In the genomic region with DNA sequence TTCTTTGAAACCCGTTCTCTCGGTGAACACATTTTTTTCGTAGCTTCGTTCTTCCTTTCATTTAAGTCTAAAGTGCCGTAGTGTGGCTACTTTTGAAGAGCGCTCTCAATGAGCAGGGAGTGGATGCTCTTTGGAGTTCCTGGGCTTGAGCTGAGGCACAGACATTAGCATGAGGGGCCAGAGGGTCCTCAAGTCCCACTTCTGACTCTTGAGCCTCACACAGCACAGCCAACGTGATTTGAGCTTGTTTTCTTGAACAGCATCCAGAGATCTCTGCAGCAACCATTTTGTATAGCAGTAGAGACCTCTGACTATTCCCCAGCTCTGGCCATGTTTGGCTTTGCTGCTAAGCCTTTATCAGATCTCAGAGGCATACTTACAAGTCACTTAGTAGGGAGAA, we compare ENCODE assay signal across 19 mouse cellular contexts.
DNase-seq lines count a peak whose midpoint lies in the region; ATAC-seq and TF ChIP-seq lines count a peak whose summit lies in the region.
"Had no signal": no experiment of that assay in that cellular context is flagged by ENCODE, and none has a peak within 500 bp of the region (broad histone marks: within the 10 kb centered on the region; RNA-seq: fewer than 3 reads in every experiment).

No protein-coding gene starts in this region.

- WGBS in heart, embryonic 10.5 days: 66% methylated on average over 7 of the region's 7 CpGs
- WGBS in hindbrain, embryonic 16.5 days: 74% methylated on average over 7 of the region's 7 CpGs
- 69% methylated on average over 7 of the region's 7 CpGs for WGBS in hindbrain, postnatal 0 days
- WGBS in midbrain, embryonic 16.5 days: 70% methylated on average over 7 of the region's 7 CpGs
- whole genome bisulfite sequencing in intestine, postnatal 0 days: 65% methylated on average over 7 of the region's 7 CpGs

- H3K27ac ChIP-seq in heart, embryonic 10.5 days: peak overlapping the region; percentile 43
- peak overlapping the region; percentile 25; the same call in 1 of the 2 replicates for H3K27ac ChIP-seq in hindbrain, embryonic 16.5 days (ENCODE audit: low read depth, low read length)
- H3K27ac ChIP-seq in hindbrain, postnatal 0 days: no peak overlapping the region
- peak overlapping the region; percentile 75 for H3K27ac ChIP-seq in midbrain, embryonic 16.5 days (ENCODE audit: low read length)
- H3K27ac ChIP-seq in intestine, postnatal 0 days (ENCODE audit: low read depth, low read length): no peak overlapping the region
- H3K27ac ChIP-seq: liver, embryonic 13.5 days; stomach, postnatal 0 days had no signal

- 0 out of 2 replicates have a peak, but pooled peaks cover 10% of the 10 kb centered on the region for H3K27me3 ChIP-seq in heart, embryonic 10.5 days (ENCODE audit: insufficient read depth, poor library complexity, severe bottlenecking)
- no peaks in the 10 kb centered on the region for H3K27me3 ChIP-seq in hindbrain, embryonic 16.5 days (replicated peaks; ENCODE audit: control insufficient read depth, insufficient read depth, low read length)
- no peaks in the 10 kb centered on the region for H3K27me3 ChIP-seq in hindbrain, postnatal 0 days (ENCODE audit: insufficient read depth, low read length)
- no peaks in the 10 kb centered on the region for H3K27me3 ChIP-seq in midbrain, embryonic 16.5 days (ENCODE audit: control insufficient read depth, insufficient read depth, low read depth, low read length)
- H3K27me3 ChIP-seq in intestine, postnatal 0 days (replicated peaks; ENCODE audit: control insufficient read depth, insufficient read depth, low read length): no peaks in the 10 kb centered on the region
- H3K27me3 ChIP-seq: liver, embryonic 13.5 days; Patski had no signal

- ATAC-seq in hindbrain, embryonic 16.5 days: no peak
- ATAC-seq in hindbrain, postnatal 0 days: no peak
- ATAC-seq in midbrain, embryonic 16.5 days: no peak
- no peak for ATAC-seq in intestine, postnatal 0 days
- ATAC-seq: Patski had no signal

- H3K4me1 ChIP-seq in heart, embryonic 10.5 days: peaks cover 26% of the 10 kb centered on the region
- H3K4me1 ChIP-seq in hindbrain, embryonic 16.5 days (ENCODE audit: control insufficient read depth, insufficient read depth, low read depth, low read length): peaks cover 23% of the 10 kb centered on the region
- H3K4me1 ChIP-seq in hindbrain, postnatal 0 days (ENCODE audit: insufficient read depth, low read length): peaks cover 25% of the 10 kb centered on the region
- peaks cover 22% of the 10 kb centered on the region for H3K4me1 ChIP-seq in midbrain, embryonic 16.5 days (ENCODE audit: control insufficient read depth, insufficient read depth, low read length)
- H3K4me1 ChIP-seq in intestine, postnatal 0 days (replicated peaks; ENCODE audit: control insufficient read depth, insufficient read depth, low read length): no peaks in the 10 kb centered on the region; the same call in 1 of the 2 replicates

- H3K36me3 ChIP-seq in heart, embryonic 10.5 days: no peaks in the 10 kb centered on the region
- no peaks in the 10 kb centered on the region for H3K36me3 ChIP-seq in hindbrain, embryonic 16.5 days (ENCODE audit: control insufficient read depth, insufficient read depth, low read length)
- H3K36me3 ChIP-seq in hindbrain, postnatal 0 days (ENCODE audit: insufficient read depth, low read length): no peaks in the 10 kb centered on the region
- no peaks in the 10 kb centered on the region for H3K36me3 ChIP-seq in midbrain, embryonic 16.5 days (ENCODE audit: control insufficient read depth, insufficient read depth, low read length)
- H3K36me3 ChIP-seq in intestine, postnatal 0 days (ENCODE audit: control insufficient read depth, insufficient read depth): no peaks in the 10 kb centered on the region
- H3K36me3 ChIP-seq: liver, embryonic 13.5 days had no signal

- no peak for TF ChIP-seq CTCF in hindbrain, postnatal 0 days (IDR thresholded peaks at IDR 0.05; ENCODE audit: low read depth)
- no peak for TF ChIP-seq CTCF in intestine, postnatal 0 days (IDR thresholded peaks at IDR 0.05; ENCODE audit: low read depth)

- H3K9me3 ChIP-seq in heart, embryonic 10.5 days: no peaks in the 10 kb centered on the region
- no peaks in the 10 kb centered on the region for H3K9me3 ChIP-seq in hindbrain, embryonic 16.5 days (ENCODE audit: control insufficient read depth, low read length)
- no peaks in the 10 kb centered on the region for H3K9me3 ChIP-seq in hindbrain, postnatal 0 days (ENCODE audit: low read length)
- no peaks in the 10 kb centered on the region for H3K9me3 ChIP-seq in midbrain, embryonic 16.5 days (replicated peaks; ENCODE audit: control insufficient read depth, low read length, poor library complexity, severe bottlenecking)
- H3K9me3 ChIP-seq in intestine, postnatal 0 days (ENCODE audit: control insufficient read depth): no peaks in the 10 kb centered on the region
- H3K9me3 ChIP-seq: liver, embryonic 13.5 days had no signal

- DNase-seq in heart, embryonic 10.5 days (ENCODE audit: low spot score): no peak
- no peak for DNase-seq in heart, adult 18-20 months
- DNase-seq in hindbrain, postnatal 0 days (ENCODE audit: low spot score): no peak
- peak; percentile 10 for DNase-seq in lung, postnatal 14 days
- DNase-seq in layer of hippocampus, postnatal 10 days (ENCODE audit: low spot score in 2 of 2): no peak
- DNase-seq: cerebellum, postnatal 10 days; gastrocnemius, postnatal 36 days; heart, postnatal 4 days; kidney, adult 2 months; kidney, postnatal 25 days; layer of hippocampus, adult 9-11 months; liver, embryonic 13.5 days; thymus, postnatal 25 days had no signal

- no peak overlapping the region for H3K4me2 ChIP-seq in hindbrain, embryonic 16.5 days (ENCODE audit: low read length)
- no peak overlapping the region for H3K4me2 ChIP-seq in hindbrain, postnatal 0 days (ENCODE audit: low read depth, low read length)
- no peak overlapping the region for H3K4me2 ChIP-seq in midbrain, embryonic 16.5 days (ENCODE audit: low read length)
- H3K4me2 ChIP-seq in intestine, postnatal 0 days (replicated peaks; ENCODE audit: low read depth): no peak overlapping the region
- H3K4me2 ChIP-seq: liver, embryonic 13.5 days had no signal

- no peak overlapping the region for H3K9ac ChIP-seq in hindbrain, embryonic 16.5 days (ENCODE audit: low read depth, low read length)
- no peak overlapping the region for H3K9ac ChIP-seq in hindbrain, postnatal 0 days (replicated peaks; ENCODE audit: low read length)
- H3K9ac ChIP-seq in midbrain, embryonic 16.5 days (ENCODE audit: low read depth, low read length): no peak overlapping the region
- H3K9ac ChIP-seq in intestine, postnatal 0 days (ENCODE audit: low read depth, low read length): no peak overlapping the region
- H3K9ac ChIP-seq: liver, embryonic 13.5 days had no signal

- no peak overlapping the region for H3K4me3 ChIP-seq in heart, embryonic 10.5 days
- H3K4me3 ChIP-seq in hindbrain, embryonic 16.5 days (ENCODE audit: low read length): no peak overlapping the region
- no peak overlapping the region for H3K4me3 ChIP-seq in hindbrain, postnatal 0 days (ENCODE audit: low read length)
- no peak overlapping the region for H3K4me3 ChIP-seq in midbrain, embryonic 16.5 days (ENCODE audit: low read depth, low read length)
- H3K4me3 ChIP-seq in intestine, postnatal 0 days (ENCODE audit: low read depth, low read length): no peak overlapping the region
- H3K4me3 ChIP-seq: liver, embryonic 13.5 days; myocyte had no signal

Comparison
In these comparisons a context has a peak if more than half of its experiments do, and no peak if none do; other contexts are left out.
1. H3K27ac ChIP-seq: peak in heart, embryonic 10.5 days (single experiment), hindbrain, embryonic 16.5 days (single experiment) and midbrain, embryonic 16.5 days (single experiment); none in hindbrain, postnatal 0 days (single experiment) and intestine, postnatal 0 days (single experiment).